Mouse (Mus musculus): Measurements from ENCODE around the gene Grk6.
A peak's percentile ranks its signal among the peaks of the same experiment; 100 is the strongest.

The Grk6 gene

GRCm38 (mm10) chr13:55444937-55445315 is at the start of gene Grk6:
Gene Grk6, plus strand, starts transcription at chr13:55445072.
- peak; percentile 99 for DNase-seq

GRCm38 (mm10) chr13:55398088-55398487 is 46.8 kb upstream of the Grk6 start, which contains the start of gene Slc34a1:
Gene Slc34a1, plus strand, starts transcription at chr13:55398187.
- DNase-seq: no peak

GRCm38 (mm10) chr13:55399300-55400038 is 45.4 kb upstream of the Grk6 start:
- DNase-seq: no peak

- DNase-seq: no peak
Observed at GRCm38 (mm10) chr13:55400039-55400346, 44.9 kb upstream of the Grk6 start.

GRCm38 (mm10) chr13:55403266-55403665 is 41.6 kb upstream of the Grk6 start:
- no peak for DNase-seq

GRCm38 (mm10) chr13:55403935-55404852 is 40.7 kb upstream of the Grk6 start:
- DNase-seq: peak; percentile 59

GRCm38 (mm10) chr13:55404853-55405782 is 39.8 kb upstream of the Grk6 start:
- peak; percentile 82 for DNase-seq

GRCm38 (mm10) chr13:55405783-55406390 is 39.0 kb upstream of the Grk6 start:
- DNase-seq: no peak

- DNase-seq: no peak
Observed at GRCm38 (mm10) chr13:55407341-55407740, 37.5 kb upstream of the Grk6 start.

- DNase-seq: no peak
Observed at GRCm38 (mm10) chr13:55408546-55409120, 36.2 kb upstream of the Grk6 start.

- DNase-seq: no peak
Observed at GRCm38 (mm10) chr13:55411826-55412225, 33.0 kb upstream of the Grk6 start.

GRCm38 (mm10) chr13:55412643-55413307 is 32.1 kb upstream of the Grk6 start:
- no peak for DNase-seq

- no peak for DNase-seq
Observed at GRCm38 (mm10) chr13:55413333-55413732, 31.5 kb upstream of the Grk6 start.

- peak; percentile 76 for DNase-seq
Observed at GRCm38 (mm10) chr13:55414743-55415380, 30.0 kb upstream of the Grk6 start, which contains the start of gene Pfn3. Gene Pfn3, minus strand, starts transcription at chr13:55415232.

- DNase-seq: peak; percentile 79
Observed at GRCm38 (mm10) chr13:55418004-55418403, 26.9 kb upstream of the Grk6 start.

- DNase-seq: no peak
Observed at GRCm38 (mm10) chr13:55419142-55419541, 25.7 kb upstream of the Grk6 start.

GRCm38 (mm10) chr13:55420018-55420932 is 24.6 kb upstream of the Grk6 start:
- DNase-seq: no peak

GRCm38 (mm10) chr13:55420933-55421800 is 23.7 kb upstream of the Grk6 start:
- peak; percentile 68 for DNase-seq

- DNase-seq: no peak
Observed at GRCm38 (mm10) chr13:55426613-55427012, 18.3 kb upstream of the Grk6 start, which contains the start of gene F12. Gene F12, minus strand, starts transcription at chr13:55426793.

Measured in right cerebral cortex, postnatal 25 days (tissue).